Mouse (Mus musculus): ENCODE results near the gene Gdf15.

GRCm38 (mm10) chr8:70675336-70675735 is 43.1 kb upstream of the Gdf15 start:
- TF ChIP-seq CTCF (conservative IDR thresholded peaks at IDR 0.05; ENCODE audit: insufficient read depth, insufficient read length, low read depth, low read length): no peak
- no peak for TF ChIP-seq POLR2A (IDR thresholded peaks at IDR 0.05; ENCODE audit: low read depth, low read length)
